Mouse (Mus musculus) c-Kit-positive CD71-positive TER-119-positive erythroid progenitor cells, embryonic 14.5 days (primary cell): Measurements from ENCODE around the gene AC131692.1.
"Not testable (repeated sequence)": the region's sequence is repeated elsewhere in the genome, so short reads cannot be mapped to it uniquely, and the experiment has no call there.

Experiments
- DNase-seq: peaks from one replicate; pipeline ENCODE4 v3.0.0-alpha.2; 2013; ENCODE audit warnings: low spot score

The AC131692.1 gene

GRCm38 (mm10) chr19:6117346-6117985 lies 23.2 kb downstream of the AC131692.1 start:
- no peak for DNase-seq

- DNase-seq: peak; percentile 92
Observed at GRCm38 (mm10) chr19:6117986-6118676, 23.9 kb downstream of the AC131692.1 start, which contains the start of gene Sac3d1. TSS of gene Sac3d1 (minus strand) at chr19:6118650.

DNA sequence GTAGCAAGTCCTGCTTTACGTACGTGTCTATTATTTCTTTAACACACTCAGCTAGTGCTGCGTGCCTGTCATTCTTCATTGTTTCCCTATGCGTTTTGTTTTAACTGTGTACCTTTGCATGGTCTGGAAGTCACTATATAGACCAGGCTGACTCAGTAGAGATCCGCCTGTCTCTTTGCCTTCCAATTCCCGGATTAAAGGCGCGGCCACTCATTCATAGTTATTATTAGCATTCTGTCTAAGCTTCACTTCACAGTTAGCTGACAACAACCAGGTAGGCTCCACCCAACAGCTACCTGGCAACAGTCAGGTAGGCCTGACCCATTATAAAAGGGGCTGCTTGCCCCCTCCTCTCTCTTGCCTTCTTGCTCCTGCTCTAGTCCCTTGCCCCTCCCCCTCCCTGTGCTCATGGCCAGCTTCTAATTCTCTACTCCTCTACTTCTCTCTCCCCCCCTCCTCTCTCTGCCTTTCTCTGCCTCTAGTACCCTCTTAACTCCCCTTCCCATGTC lies 24.5 kb downstream of the AC131692.1 start:
- DNase-seq: no peak

- no peak for DNase-seq
Observed at GRCm38 (mm10) chr19:6121761-6122160, 27.5 kb downstream of the AC131692.1 start.

DNA sequence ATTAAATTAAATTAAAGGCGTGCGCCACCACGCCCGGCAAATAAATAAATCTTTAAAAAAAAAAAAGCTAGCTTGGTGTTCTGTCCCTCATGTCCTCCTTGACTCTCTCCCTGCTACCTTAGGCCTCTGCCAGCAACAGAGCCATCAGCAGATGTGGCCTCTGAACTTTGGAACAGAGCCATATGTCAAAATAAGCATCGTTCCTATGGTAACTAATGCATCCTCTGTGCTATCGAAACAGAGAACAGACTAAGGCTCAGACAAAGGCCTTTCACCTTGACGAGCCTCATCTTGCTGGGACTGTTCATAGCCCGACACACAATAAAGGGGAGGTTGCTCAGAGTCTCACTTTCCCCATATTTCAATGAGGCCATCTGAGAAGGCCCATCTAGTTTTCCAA lies 29.1 kb downstream of the AC131692.1 start:
- no peak for DNase-seq

DNA sequence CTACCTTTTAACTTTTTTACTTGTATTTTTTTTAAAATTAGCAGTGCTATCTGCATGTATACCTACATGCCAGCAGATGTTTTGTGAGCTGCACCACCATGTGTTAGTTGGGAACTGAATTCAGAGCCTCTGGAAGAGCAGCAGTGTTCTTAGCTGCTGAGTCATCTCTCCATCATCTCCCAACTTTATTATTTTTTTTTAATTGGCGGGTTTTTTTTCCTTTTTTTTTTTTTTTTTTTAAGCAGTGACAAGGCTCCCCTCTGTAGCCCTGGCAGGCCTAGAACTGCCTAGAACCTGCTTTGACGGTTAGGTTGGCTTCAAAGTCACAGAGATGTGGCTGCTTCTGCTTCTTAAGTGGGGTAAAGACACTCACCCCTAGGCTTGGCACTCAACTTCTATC lies 30.7 kb downstream of the AC131692.1 start:
- no peak for DNase-seq

DNA sequence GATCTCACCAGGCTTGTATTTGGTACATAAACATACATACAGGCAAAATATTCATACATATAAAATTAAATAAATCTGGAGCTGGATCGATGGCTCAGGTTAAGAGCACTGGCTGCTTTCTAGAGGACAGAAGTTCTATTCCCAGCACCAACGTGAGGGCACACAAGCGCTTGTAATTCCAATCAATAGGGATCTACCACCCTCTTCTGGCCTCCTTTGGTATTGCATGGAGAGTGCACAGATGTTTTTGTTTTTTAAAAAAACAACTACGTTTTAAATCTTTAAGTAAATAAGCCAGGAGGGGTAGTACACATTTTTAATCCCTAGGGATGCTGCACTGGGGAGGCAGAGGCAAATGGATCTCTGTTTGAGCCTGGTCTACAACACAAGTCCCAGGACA lies 32.1 kb downstream of the AC131692.1 start:
- peak; percentile 77 for DNase-seq

GRCm38 (mm10) chr19:6126789-6127580 lies 32.8 kb downstream of the AC131692.1 start:
- DNase-seq: no peak

DNA sequence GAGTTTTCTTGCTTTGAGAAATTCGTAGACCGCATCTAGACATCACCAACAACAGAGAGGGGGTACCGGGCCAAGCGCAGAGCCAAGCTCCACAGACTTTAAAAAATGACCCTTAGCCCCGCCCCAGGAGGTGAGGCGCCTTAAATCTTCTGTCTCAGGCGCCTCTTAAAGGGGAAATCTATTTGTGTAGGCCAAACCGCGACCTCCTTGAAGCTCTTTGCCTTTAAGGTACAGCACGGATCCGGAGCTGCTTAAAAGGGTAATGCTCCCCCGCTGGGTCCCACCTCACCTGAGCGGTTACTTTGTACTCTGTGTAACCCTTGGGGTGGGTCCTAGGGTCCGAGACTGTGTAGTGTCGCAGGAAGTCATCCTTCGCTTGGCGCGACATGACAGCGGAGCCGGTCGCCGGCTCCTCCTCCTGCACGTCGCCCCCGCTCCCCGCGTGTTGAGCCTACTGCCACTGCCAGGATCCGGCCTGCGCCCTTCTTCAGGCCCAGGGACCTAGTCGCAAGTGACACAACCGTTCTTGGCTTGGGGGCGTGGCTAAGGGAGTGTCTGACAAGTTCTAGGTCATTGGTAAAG lies 33.6 kb downstream of the AC131692.1 start, which contains the start of gene Snx15:
TSS of gene Snx15 (minus strand) at position 545 of the 582 bp plus-strand sequence.
- DNase-seq: peak; percentile 96

DNA sequence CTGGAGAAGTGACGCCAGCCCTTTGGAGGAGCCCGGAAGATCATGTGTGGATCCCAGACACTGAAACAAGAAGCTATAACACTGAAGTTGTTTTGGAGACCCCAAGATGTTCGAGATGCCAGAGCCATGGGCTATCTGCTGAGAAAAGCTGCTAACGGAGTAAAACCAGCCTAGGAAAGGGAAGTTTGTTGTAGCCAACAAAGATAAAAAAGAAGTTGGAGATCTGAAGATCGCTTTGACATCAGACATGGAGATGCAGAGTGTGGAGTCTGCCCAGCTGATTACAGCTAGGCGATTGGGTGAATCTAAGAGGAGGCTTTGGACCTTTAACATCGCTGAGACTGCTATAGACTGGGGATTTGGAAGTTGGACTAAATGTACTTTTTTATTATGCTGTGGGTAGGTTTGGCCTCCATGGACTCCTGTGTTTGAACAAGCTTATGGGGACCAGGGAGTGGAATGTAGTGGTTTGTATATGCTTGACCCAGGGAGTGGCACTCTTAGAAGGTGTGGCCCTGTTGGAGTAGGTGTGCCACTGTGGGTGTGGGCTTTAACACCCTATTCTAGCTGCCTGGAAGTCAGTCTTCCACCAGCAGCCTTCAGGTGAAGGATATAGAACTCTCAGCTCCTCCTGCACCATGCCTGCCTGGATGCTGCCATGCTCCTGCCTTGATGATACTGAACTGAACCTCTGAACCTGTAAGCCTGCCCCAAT lies 36.4 kb downstream of the AC131692.1 start:
- not testable (repeated sequence) for DNase-seq

GRCm38 (mm10) chr19:6132171-6132827 lies 38.1 kb downstream of the AC131692.1 start:
- peak; percentile 82 for DNase-seq

- not testable (repeated sequence) for DNase-seq
Observed at GRCm38 (mm10) chr19:6133197-6133596, 39.0 kb downstream of the AC131692.1 start.

GRCm38 (mm10) chr19:6136397-6136796 lies 42.2 kb downstream of the AC131692.1 start:
- DNase-seq: no peak

DNA sequence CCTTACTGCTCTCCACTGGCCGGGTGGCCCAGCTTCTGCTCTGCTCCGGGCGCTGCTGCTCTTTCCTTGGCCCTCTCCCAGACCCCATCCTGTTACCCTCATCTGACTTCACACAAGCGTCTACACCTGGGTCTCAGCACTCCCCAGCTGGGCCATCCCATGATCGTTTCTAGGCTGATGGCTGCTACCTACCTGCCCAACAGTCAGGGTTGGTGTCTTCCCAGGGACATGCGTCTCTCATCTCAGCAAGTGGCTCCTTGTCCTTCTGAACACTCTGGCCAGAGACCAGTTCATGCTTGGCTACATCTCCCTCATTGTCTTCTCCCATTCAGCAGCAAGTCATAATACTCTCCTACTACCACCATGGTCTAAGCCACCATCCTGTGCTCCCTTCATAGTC lies 45.5 kb downstream of the AC131692.1 start:
- DNase-seq: no peak

DNA sequence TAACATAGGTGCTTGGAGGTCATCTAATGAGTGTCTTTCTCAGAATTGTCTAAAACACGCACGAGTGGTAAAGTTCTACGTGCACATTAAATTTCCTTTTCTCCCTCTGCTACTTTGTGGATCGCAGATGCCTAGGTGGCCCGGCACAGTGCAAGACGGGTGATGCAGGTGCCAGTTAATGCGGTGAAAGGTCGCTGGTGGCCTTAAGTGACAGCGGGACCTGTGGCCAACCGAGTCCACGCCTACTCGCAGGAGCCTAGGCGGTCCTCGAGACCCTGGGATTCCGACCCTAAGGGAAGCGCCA lies 46.1 kb downstream of the AC131692.1 start:
- no peak for DNase-seq

GRCm38 (mm10) chr19:6140678-6141393 lies 46.6 kb downstream of the AC131692.1 start, which contains the start of gene Batf2:
TSS of gene Batf2 (plus strand) at chr19:6140983.
- DNase-seq: peak; percentile 91

GRCm38 (mm10) chr19:6141394-6141749 lies 47.2 kb downstream of the AC131692.1 start, which contains the start of gene Arl2:
TSS of gene Arl2 (minus strand) at chr19:6141548.
- DNase-seq: peak; percentile 90

DNA sequence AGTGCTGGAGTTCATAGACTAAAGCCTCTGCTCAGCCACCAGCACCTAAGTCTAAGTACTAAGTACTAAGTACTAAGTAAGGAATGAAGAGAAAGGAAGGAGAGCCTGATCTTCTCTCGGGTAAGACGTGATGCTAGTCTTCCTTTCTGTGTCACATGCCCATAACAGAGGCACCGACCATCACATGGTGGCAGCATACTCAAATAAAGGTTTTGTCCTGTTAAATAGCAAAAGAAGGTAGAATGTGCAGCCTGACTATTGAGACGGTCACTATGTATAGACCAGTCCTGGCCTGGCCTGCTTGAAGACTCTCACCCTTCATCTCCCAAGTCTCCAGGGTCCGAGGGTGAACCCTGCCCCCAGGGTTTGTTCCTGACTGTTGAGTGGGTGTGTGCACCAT lies 50.6 kb downstream of the AC131692.1 start:
- no peak for DNase-seq
